Mouse (Mus musculus): ENCODE results near the gene Olfr360.
"Not testable (repeated sequence)": the region's sequence is repeated elsewhere in the genome, so short reads cannot be mapped to it uniquely, and the experiment has no call there.

Olfr360 gene

DNA sequence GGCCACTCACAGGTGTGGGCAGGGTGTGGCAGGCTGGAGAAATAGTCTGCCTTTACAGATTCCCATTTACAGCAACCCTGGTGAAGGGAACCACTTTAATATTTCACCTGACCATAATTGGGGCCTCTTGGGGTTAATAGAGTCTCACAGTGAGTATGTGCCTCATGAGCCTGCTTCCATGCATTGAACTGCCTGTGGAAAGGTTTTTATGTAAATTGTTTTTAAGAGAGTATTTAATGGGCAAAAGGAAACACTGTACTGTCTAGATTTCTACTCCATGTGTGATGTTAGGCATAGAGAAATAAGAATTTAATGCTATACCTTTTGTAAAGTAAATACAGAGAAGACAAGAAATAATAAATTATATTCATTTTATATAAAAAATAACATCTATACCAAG is at the start of gene Olfr360:
Gene Olfr360 (plus strand): TSS at position 301 of the 400 bp plus-strand sequence.
- no peak for DNase-seq (ENCODE audit: low read depth, low spot score)

GRCm38 (mm10) chr2:37089190-37089589 is 23.6 kb downstream of the Olfr360 start, which contains the start of gene Olfr361:
Gene Olfr361 (minus strand): TSS chr2:37089290.
- not testable (repeated sequence) for DNase-seq (ENCODE audit: low read depth, low spot score)

- DNase-seq (ENCODE audit: low read depth, low spot score), result no peak
Observed at GRCm38 (mm10) chr2:37117810-37118209, 52.3 kb downstream of the Olfr360 start, which contains the start of gene Olfr362. Gene Olfr362 (minus strand): TSS chr2:37117910.
